Mouse (Mus musculus): ENCODE measurements around the gene Emc7. TPM values are rescaled to one million over a fixed set of nuclear protein-coding genes. Genes with fewer than 3 reads are reported as not detected.

The Emc7 gene
- polyA plus RNA-seq (2012), result 2.2 and 3.0 TPM in 2 replicates

GRCm38 (mm10) chr2:112454862-112455564 is at the start of gene Emc7:
Emc7 (plus strand) TSS chr2:112454997.

GRCm38 (mm10) chr2:112480669-112481068 is 25.9 kb downstream of the Emc7 start, which contains the start of gene Chrm5:
Chrm5 (minus strand) TSS chr2:112480769.

GRCm38 (mm10) chr2:112492856-112493538 is 38.2 kb downstream of the Emc7 start, which contains the start of gene Aven:
Aven (plus strand) TSS chr2:112492964.

Other genes with a start within 250 kb of the Emc7 start
- 119 and 135 TPM in 2 replicates for gene Lpcat4, start 215.5 kb upstream of the Emc7 start, polyA plus RNA-seq (2012)
- 0.01 and 0.04 TPM in 2 replicates for gene Nutm1, start 195.7 kb upstream of the Emc7 start, polyA plus RNA-seq (2012)
- gene Nop10, start 193.1 kb upstream of the Emc7 start, polyA plus RNA-seq (2012), result 23.1 and 27.0 TPM in 2 replicates
- gene Slc12a6, start 189.2 kb upstream of the Emc7 start, polyA plus RNA-seq (2012), result 9.4 and 9.7 TPM in 2 replicates
- gene Gm21985, start 188.7 kb upstream of the Emc7 start, polyA plus RNA-seq (2012), result not detected in 2 replicates
- 41.4 and 43.8 TPM in 2 replicates for gene Emc4, start 87.0 kb upstream of the Emc7 start, polyA plus RNA-seq (2012)
- 4.0 and 4.9 TPM in 2 replicates for gene Katnbl1, start 75.8 kb upstream of the Emc7 start, polyA plus RNA-seq (2012)
- not detected in 2 replicates for gene Chrm5, start 25.8 kb downstream of the Emc7 start, polyA plus RNA-seq (2012)
- 6.1 and 9.0 TPM in 2 replicates for gene Aven, start 38.0 kb downstream of the Emc7 start, polyA plus RNA-seq (2012)